Mouse (Mus musculus) G1E (cell line): ENCODE measurements around the gene Gm38392.
"Not testable (repeated sequence)": the region's sequence is repeated elsewhere in the genome, so short reads cannot be mapped to it uniquely, and the experiment has no call there.

Experiments
- CTCF ChIP-seq: IDR thresholded peaks from 2 replicates; pipeline ENCODE4 v1.5.1; 2012; ENCODE audit warnings: low read depth, low read length, inconsistent platforms, mixed read lengths
- GATA1 ChIP-seq: IDR thresholded peaks from 2 replicates; pipeline ENCODE4 v1.6.1; 2012; ENCODE audit warnings: borderline replicate concordance, low read length, inconsistent platforms, mixed read lengths
- GATA2 ChIP-seq: IDR thresholded peaks from 2 replicates; pipeline ENCODE4 v1.6.1; 2012; ENCODE audit warnings: low read depth, low read length, inconsistent platforms, borderline replicate concordance
- POLR2AphosphoS5 ChIP-seq: IDR thresholded peaks from 2 replicates; pipeline ENCODE4 v1.6.1; 2012; ENCODE audit warnings: low read depth, low read length, inconsistent platforms; ENCODE audit not compliant: insufficient replicate concordance
- TAL1 ChIP-seq: conservative IDR thresholded peaks from 2 replicates; pipeline ENCODE4 v1.6.1; 2012; ENCODE audit warnings: low read depth, low read length, inconsistent platforms, mixed read lengths

DNA sequence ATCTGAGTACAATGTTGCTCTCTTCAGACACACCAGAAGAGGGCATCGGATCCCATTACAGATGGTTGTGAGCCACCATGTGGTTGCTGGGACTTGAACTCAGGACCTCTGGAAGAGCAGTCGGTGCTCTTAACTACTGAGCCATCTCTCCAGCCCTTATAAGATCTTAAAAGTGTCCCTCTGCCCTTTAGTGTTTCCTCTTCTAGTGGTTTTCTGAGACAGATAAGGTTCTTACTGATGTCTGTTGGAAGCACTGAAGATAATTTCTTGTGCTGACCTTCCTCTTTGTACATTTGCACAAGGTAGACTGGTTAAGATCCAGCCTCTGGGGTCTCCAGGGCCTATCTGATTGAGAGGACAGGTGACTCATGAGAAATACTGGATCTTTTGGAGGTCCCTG lies 15.7 kb downstream of the Gm38392 start:
- not testable (repeated sequence) for TF ChIP-seq CTCF, GATA1, GATA2, TAL1, POLR2AphosphoS5
